Mouse (Mus musculus) thymus, postnatal 36 days (tissue): ENCODE measurements at regions not wholly inside any gene's neighbourhood (a gene's known extent, or its start where the extent isn't known, plus 50 kb on each side); places are given as distances from the start of the nearest gene placed in this dataset.

Experiments
- DNase-seq, 2 experiments: peaks; one replicate each; pipeline ENCODE4 v3.0.0; 2022; ENCODE audit warnings: mixed read lengths in 2 of 2

DNA sequence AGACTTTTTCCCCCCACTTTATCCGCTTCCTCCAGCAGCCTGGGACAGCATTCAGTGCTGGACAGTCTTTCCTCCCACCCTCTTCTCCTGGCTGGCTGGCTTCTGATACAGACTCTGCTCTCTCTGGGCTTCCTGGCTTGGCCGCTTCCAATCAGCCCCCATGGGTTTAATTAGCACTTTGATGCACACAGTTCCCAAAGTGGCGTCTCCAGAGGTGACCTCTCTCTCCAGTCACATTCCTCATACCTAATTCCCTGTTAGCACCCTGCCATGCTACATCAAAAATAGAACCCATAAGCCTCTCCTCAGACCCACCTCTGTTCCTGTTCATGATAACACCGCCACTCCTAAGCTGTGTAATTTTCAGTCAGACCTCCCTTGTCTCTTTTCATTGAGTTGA lies 101.9 kb upstream of the Arid2 start:
- DNase-seq = no peak

DNA sequence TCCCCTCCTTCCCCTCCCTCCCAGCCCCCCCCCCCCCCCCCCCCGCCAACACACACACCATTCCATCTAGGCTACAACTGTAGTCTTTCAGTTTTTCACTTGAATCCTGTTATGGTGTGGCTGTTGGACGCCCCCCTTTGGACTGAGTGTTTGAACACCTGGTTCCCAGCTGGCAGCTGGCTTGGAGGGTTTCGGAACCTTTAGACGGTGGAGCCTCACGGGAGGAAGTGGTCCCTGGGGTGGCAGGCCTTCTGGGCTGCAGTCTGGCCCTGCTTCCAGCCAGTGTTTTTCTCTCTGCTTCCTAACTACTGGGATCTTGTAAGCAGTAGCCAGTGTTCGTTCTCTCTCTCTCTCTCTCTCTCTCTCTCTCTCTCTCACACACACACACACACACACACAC lies 101.4 kb upstream of the Arid2 start:
- DNase-seq = peak; percentile 27 to 55

DNA sequence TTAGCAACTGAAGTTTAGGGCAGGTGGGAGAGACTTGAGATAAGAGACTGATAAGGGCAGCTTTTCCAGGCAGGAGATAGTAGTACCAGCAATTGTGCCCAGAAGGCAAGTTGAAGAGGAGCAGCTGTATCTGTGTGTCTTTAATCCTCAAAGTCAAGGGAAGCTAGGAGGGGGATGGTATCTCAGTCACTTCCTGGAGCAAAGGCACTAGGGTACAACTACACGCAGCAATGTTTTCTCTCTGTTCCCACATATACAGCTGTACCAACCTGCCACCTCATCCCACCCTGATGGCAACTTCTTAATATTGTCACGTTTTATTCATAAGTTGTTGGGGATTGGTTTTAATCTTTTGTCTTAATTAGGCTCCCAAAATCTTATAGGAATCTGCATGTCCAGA lies 97.8 kb upstream of the Arid2 start:
- DNase-seq = no peak

- DNase-seq = no peak
Measured at GRCm38 (mm10) chr15:96197413-96197812, 89.9 kb upstream of the Arid2 start.

- no peak for DNase-seq
Measured at GRCm38 (mm10) chr15:96197932-96198331, 89.4 kb upstream of the Arid2 start.

DNA sequence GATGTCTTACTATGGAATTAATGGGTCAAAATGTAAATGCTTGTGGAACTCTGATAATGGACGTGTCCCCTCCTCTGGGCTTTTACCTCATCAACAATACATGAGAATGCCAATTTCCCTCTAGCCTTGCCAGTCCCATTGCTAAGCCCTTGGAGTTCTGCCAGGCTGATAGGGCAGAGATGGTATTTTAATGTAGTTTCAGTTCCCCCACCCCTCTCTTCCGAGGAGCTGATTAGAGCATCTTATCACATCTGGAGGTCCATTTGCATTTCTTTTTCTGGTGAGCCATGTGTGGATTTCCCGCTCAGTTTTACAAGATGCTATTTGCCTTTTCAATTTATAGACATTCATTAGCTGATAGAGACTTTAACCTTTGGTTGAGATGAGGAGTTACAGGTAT lies 86.0 kb upstream of the Arid2 start:
- no peak for DNase-seq

DNA sequence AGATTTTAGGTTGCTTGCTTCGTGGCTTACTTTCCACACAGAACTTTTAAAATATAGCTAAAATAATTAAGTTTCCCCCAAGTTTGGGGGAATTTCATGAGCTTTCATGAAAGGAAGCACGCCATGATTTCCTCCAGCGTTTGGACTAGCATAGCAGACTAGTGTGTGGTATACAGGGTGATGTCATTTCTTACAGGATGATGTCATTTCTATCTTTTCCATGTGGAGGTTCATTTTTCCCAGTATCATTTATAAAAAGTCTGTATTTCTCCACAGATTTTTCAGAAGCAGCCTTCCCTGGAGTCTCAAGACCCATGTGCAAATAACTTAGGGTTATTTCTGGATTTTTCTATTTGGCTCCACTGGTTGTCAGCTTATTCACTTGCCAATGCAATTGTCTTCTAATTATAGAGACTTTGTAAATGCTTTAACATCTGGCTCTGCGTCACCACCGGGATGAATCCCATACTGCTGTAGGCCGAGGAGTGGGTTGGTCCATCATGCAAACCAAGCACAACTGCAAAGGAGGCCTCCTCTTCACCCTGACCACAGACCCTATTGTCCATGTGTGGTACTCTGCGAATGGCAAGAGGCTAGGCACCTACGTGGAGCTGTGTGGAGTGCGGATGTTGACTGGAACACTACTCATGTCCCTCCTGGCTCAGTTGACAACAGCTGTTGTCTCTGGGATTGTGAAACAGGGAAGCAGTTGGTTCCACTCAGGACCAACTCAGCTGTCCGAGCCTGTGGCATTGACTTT lies 85.4 kb upstream of the Arid2 start:
- DNase-seq = no peak

GRCm38 (mm10) chr15:96204187-96204586 lies 83.1 kb upstream of the Arid2 start:
- DNase-seq = no peak

DNA sequence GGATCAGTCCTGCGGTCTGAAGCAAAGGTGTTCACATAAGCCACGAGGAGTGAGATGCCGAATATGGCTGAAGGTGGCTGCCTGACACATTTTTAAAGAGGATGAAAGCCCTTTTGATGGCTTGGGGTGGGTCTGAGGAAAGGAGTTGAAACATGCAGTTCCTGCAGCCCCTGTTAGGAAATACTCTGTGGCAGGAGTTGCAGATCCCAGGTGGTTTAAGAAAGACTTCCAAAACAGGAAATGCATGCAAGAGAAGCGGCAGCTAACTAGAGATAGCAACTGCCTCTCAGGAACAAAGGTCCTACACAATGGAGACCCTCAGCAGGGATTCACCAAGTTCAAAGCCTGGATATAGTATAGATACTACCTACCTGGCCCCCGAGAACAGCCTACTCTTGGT lies 82.7 kb upstream of the Arid2 start:
- no peak for DNase-seq

DNA sequence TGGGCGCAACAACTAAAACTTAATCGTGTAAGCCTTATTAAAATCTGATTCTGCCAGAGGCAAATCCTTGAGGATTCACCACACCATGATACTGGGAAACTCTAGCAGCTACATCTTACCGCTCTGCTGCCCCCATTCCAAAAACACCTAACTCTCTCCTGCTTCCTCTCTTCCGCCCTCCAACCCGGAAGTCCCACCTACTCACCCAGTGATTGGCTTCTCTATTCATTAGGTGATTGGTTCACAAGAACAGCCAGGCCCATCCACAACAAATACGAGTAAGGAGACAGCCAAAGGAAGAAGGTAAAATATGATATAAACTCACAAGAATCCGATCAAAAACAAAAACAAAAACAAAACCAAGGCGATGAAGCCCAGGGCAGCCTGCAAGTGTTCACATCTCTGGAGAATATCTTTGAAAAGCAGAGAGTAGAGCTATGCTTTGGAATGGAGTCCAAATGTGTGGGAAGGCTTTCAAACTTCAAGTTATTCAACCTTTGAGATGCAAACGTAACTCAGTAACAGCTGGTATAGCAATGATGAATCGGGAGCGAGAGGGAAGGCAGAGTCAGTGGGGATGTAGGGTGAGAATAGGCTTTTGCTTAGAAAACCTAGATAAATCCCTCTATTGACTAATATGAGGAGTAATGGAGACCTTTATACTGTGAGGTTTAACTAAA lies 76.5 kb upstream of the Arid2 start:
- DNase-seq = no peak

DNA sequence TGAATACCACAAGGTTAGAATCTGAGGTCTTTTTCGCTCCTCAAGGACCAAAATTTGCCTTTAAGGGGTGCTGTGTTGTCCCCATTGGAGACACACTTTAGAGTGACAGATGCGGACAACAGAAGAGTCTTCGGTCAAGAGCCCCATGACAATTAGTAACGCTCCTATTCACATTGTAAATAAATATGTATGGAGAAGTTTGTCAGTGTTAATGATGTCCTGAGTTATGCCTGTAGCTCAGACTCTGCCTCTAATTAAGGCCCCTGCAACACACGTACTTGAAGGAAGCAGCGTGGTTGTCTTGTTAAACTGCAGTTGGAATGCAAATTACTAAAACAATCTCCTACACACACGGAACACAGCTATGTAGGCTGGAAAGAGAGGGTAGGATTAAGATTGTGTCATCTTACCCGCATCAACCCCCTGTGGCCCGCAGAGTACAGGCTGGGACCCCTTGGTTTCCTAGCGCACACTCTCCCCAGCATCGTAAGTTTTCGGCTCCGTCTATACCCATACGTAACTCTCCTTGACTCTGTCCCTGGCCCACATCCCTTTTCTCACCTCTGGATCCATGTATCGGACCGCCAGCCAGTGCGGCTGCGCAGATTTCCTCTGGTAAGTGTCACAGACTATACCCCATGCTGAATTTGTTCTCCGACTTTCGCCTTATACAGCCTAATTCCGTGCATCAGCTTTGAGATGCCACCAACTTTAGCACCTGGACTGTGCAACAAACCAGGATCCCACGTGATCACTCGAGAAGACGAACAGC lies 73.6 kb upstream of the Arid2 start:
- no peak for DNase-seq

- DNase-seq = no peak
Measured at GRCm38 (mm10) chr15:96217896-96218295, 69.4 kb upstream of the Arid2 start.

DNA sequence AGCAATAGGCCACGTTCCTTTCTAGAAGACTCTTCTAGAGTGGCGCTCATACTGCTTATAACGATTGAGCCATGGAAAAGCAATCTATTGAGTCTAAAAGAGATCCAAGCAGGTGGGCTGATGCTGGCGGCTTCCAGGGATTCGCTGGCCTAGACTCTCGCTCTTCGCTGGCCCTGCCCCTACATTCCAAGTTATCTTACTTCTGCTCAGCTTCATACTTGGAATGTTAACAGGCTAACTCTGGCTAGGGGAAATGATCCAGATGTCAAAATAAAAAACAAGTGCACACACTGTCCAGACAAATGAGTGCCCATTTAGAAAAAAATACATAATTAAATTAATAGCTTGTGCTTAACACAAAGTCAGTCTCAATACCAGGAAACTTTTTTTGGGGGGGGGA lies 67.6 kb upstream of the Arid2 start:
- DNase-seq = no peak

GRCm38 (mm10) chr15:96231969-96232368 lies 55.3 kb upstream of the Arid2 start:
- no peak for DNase-seq

DNA sequence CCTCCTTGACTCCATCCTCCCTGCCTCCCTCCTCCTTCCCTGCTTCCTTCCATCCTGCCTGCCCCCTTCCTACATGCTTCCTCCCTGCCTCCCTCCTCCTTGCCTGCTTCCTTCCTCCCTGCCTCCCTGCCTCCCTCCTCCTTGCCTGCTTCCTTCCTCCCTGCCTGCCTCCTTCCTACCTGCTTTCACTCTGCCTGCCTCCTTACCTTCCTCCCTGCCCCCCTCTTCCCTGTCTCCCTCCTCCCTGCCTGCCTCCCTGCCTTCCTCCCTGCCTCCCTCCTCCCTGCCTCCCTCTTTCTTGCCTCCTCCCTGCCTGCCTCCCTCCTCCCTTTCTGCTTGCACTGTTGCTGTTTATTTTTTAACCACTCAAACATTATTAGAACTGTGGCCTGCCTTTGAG lies 54.2 kb upstream of the Arid2 start:
- no peak for DNase-seq

GRCm38 (mm10) chr15:96234783-96235182 lies 52.5 kb upstream of the Arid2 start:
- no peak for DNase-seq
